Mouse (Mus musculus) forebrain, embryonic 11.5 days (tissue): ENCODE measurements around the gene Wwc2. TPM values are rescaled to one million over a fixed set of nuclear protein-coding genes. Genes with fewer than 3 reads are reported as not detected.

Experiments
- ATAC-seq: fragments of 200-750 bp; cut with Nextera tagmentation; replicated peaks from 2 replicates; pipeline ENCODE4 v1.8.0; 2017; ENCODE audit warnings: moderate TSS enrichment; ENCODE audit not compliant: low FRiP score
- DNase-seq: peaks from one replicate; pipeline ENCODE4 v3.0.0-alpha.2; 2017; ENCODE audit warnings: low spot score
- H3K27ac ChIP-seq: fragments of 300-500 bp; sonication (generic); 2 replicates; pipeline ENCODE4 v1.5.1; 2014; ENCODE audit warnings: low read depth, low read length
- H3K27me3 ChIP-seq: fragments of 300-500 bp; sonication (generic); 2 replicates; pipeline ENCODE4 v1.6.1; 2014; ENCODE audit warnings: mild to moderate bottlenecking, low read length, mixed read lengths; ENCODE audit not compliant: control insufficient read depth, insufficient read depth
- H3K36me3 ChIP-seq: fragments of 300-500 bp; sonication (generic); 2 replicates; pipeline ENCODE4 v1.6.1; 2014; ENCODE audit warnings: mild to moderate bottlenecking, low read length, moderate library complexity, mixed read lengths; ENCODE audit not compliant: control insufficient read depth, insufficient read depth
- H3K4me1 ChIP-seq: fragments of 300-500 bp; sonication (generic); replicated peaks from 2 replicates; pipeline ENCODE4 v1.6.1; 2014; ENCODE audit warnings: low read length, mixed read lengths; ENCODE audit not compliant: control insufficient read depth, insufficient read depth
- H3K4me2 ChIP-seq: fragments of 300-500 bp; sonication (generic); 2 replicates; pipeline ENCODE4 v1.6.1; 2014; ENCODE audit warnings: low read depth, mild to moderate bottlenecking, low read length, moderate library complexity, mixed read lengths; ENCODE audit not compliant: severe bottlenecking
- H3K4me3 ChIP-seq: fragments of 300-500 bp; sonication (generic); 2 replicates; pipeline ENCODE4 v1.5.1; 2014; ENCODE audit warnings: low read depth, low read length
- H3K9ac ChIP-seq: fragments of 300-500 bp; sonication (generic); 2 replicates; pipeline ENCODE4 v1.6.1; 2014; ENCODE audit warnings: low read length
- H3K9me3 ChIP-seq: fragments of 300-500 bp; sonication (generic); 2 replicates; pipeline ENCODE4 v1.6.1; 2016; ENCODE audit warnings: low read length, mixed read lengths; ENCODE audit not compliant: control insufficient read depth
- WGBS: fragments of 180-500 bp; shearing (Covaris S2); extraction: QIAGEN DNeasy Blood & Tissue Kit; methylation state at CpG from one replicate; pipeline ENCODE4 v1.1.7; 2014; 5-methylcytosine and 5-hydroxymethylcytosine counted together
- polyA plus RNA-seq: library from polyadenylated mRNA; unstranded; fragments of >200 nt; fragmentation: Nextera tagmentation; extraction: Ambion mirVana; gene quantifications from 2 replicates; pipeline ENCODE4 v1.2.1, GENCODE M21; 2014

Gene Wwc2
- polyA plus RNA-seq, 1 experiment from 2014 or later = 9.4 TPM

DNA sequence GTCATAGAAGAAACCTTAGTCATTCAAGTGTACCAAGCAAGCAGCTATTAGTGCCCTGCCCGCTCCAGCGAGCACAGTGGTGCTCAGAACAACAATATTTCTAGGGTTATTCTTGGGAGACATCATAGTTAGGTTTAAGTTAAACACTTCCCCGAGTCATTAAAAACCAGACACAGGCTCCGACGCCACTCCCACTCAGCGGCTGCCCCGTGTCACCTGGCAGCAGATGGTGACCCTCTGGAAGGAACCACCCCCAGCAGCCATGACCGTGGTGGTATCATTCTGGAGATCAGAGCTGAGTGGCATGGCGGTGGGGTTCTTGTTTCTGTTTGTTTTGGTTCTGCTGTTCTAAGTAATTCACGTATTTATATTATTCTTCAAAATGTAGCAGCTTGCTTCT, 5.1 kb downstream of the Wwc2 start:
- Histone ChIP-seq H3K36me3 (no peaks in the 10 kb centered on the region), H3K27me3 (no peaks in the 10 kb centered on the region), H3K4me3 (no peak overlapping the region), H3K4me2 (no peak overlapping the region), H3K9me3 (no peaks in the 10 kb centered on the region), H3K27ac (peak overlapping the region; percentile 28; the same call in 1 of the 2 replicates), H3K9ac (no peak overlapping the region), H3K4me1 (peaks cover 4% of the 10 kb centered on the region; the same call in 1 of the 2 replicates)
- ATAC-seq = no peak
- WGBS = 60% methylated on average over 10 of the region's 10 CpGs
- peak; percentile 58 for DNase-seq

DNA sequence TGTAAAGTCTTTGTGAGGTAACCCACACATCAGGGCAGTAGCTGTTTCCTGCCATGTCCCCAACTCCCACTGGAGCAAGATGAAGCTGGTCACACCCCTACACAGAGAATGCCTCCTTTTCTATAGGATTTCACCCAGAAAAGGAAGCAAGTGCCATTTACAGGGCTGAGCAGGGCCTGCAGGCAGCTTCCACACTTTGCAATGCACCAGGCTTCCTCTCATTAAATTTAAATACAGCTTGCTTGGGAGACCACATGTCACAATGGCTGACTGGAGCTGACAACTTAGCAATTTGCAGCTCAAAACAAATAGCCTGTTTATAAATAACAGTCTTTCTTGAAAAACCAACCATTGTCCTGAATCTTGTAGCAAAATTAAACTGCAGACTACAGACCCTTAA, 5.5 kb downstream of the Wwc2 start:
- DNase-seq (no peak), ATAC-seq (peak; percentile 8; the same call in 1 of the 2 replicates)
- H3K36me3 ChIP-seq = no peaks in the 10 kb centered on the region
- H3K27me3 ChIP-seq = no peaks in the 10 kb centered on the region
- peaks cover 4% of the 10 kb centered on the region; the same call in 1 of the 2 replicates for H3K4me1 ChIP-seq
- H3K27ac ChIP-seq = peak overlapping the region; percentile 28; the same call in 1 of the 2 replicates
- no peak overlapping the region for H3K9ac ChIP-seq
- no peak overlapping the region for H3K4me3 ChIP-seq
- H3K4me2 ChIP-seq = no peak overlapping the region
- H3K9me3 ChIP-seq = no peaks in the 10 kb centered on the region

- no peaks in the 10 kb centered on the region for H3K27me3 ChIP-seq
- no peak overlapping the region for H3K4me3 ChIP-seq
- H3K4me1 ChIP-seq = peaks cover 4% of the 10 kb centered on the region; the same call in 1 of the 2 replicates
- no peak for ATAC-seq
- H3K4me2 ChIP-seq = no peak overlapping the region
- no peaks in the 10 kb centered on the region; the same call in 1 of the 2 replicates for H3K36me3 ChIP-seq
- no peak for DNase-seq
- no peak overlapping the region for H3K9ac ChIP-seq
- H3K27ac ChIP-seq = no peak overlapping the region
- 87% methylated on average over 6 of the region's 6 CpGs for WGBS
- no peaks in the 10 kb centered on the region for H3K9me3 ChIP-seq
These were observed 9.6 kb downstream of the Wwc2 start for GRCm38 (mm10) chr8:47981075-47981474.

DNA sequence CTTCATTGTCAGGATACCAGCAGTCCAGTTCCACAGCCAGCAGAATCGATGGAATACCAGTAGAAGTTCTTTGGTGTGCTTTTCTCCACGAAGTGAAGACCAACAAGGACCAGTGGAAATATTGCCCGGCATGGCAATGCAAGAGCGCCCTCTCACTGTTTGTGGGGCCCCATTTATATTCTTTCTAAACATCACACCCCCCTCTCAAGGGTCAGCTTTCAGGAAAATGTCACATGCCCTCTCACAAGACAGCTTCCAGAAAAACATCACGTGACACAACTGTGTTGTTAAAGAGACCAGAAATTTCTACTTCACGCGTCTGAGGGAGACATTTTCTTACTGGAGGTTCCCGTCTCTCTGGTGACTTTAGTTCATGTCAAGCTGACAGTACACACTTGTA, 10.8 kb downstream of the Wwc2 start:
- ATAC-seq (no peak), DNase-seq (no peak)
- H3K27ac ChIP-seq = no peak overlapping the region
- no peaks in the 10 kb centered on the region; the same call in 1 of the 2 replicates for H3K4me1 ChIP-seq
- WGBS = 92% methylated on average over 8 of the region's 8 CpGs
- no peak overlapping the region for H3K4me3 ChIP-seq
- H3K4me2 ChIP-seq = no peak overlapping the region
- H3K9me3 ChIP-seq = no peaks in the 10 kb centered on the region
- H3K9ac ChIP-seq = no peak overlapping the region
- H3K36me3 ChIP-seq = no peaks in the 10 kb centered on the region; the same call in 1 of the 2 replicates
- H3K27me3 ChIP-seq = no peaks in the 10 kb centered on the region

- Histone ChIP-seq H3K27ac (no peak overlapping the region), H3K9ac (no peak overlapping the region), H3K9me3 (no peaks in the 10 kb centered on the region), H3K4me2 (no peak overlapping the region), H3K4me1 (peaks cover 10% of the 10 kb centered on the region; the same call in 1 of the 2 replicates), H3K36me3 (no peaks in the 10 kb centered on the region; the same call in 1 of the 2 replicates), H3K27me3 (no peaks in the 10 kb centered on the region), H3K4me3 (no peak overlapping the region)
- no peak for ATAC-seq
- DNase-seq = no peak
- WGBS = 82% methylated on average over 6 of the region's 6 CpGs
These were observed 12.0 kb downstream of the Wwc2 start for GRCm38 (mm10) chr8:47978755-47979154.

DNA sequence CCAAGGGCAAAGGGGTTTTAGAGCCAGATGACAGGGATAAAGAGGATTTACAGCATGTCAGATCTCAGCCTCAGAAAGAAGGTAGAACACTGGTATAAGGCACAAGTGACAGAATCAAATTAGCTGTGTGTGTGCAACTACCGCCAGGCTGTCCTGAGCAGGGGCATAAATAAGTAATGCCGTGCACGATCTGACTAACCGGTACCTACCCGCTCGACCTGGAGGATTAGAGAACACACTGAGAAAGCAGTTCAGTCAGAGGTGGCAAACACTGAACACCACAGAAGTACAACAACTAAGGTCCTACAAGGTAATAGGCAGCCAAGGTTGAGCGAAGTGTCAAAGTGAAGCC, 15.8 kb downstream of the Wwc2 start:
- no peak for DNase-seq
- Histone ChIP-seq H3K4me2 (peak overlapping the region; percentile 77), H3K4me3 (peak overlapping the region; percentile 32), H3K4me1 (peaks cover 10% of the 10 kb centered on the region; the same call in 1 of the 2 replicates), H3K9me3 (no peaks in the 10 kb centered on the region), H3K27ac (peak overlapping the region; percentile 66; the same call in 1 of the 2 replicates), H3K36me3 (no peaks in the 10 kb centered on the region; the same call in 1 of the 2 replicates), H3K27me3 (no peaks in the 10 kb centered on the region), H3K9ac (peak overlapping the region; percentile 44)
- 31% methylated on average over 7 of the region's 7 CpGs for WGBS
- no peak; the same call in none of the 2 replicates for ATAC-seq

DNA sequence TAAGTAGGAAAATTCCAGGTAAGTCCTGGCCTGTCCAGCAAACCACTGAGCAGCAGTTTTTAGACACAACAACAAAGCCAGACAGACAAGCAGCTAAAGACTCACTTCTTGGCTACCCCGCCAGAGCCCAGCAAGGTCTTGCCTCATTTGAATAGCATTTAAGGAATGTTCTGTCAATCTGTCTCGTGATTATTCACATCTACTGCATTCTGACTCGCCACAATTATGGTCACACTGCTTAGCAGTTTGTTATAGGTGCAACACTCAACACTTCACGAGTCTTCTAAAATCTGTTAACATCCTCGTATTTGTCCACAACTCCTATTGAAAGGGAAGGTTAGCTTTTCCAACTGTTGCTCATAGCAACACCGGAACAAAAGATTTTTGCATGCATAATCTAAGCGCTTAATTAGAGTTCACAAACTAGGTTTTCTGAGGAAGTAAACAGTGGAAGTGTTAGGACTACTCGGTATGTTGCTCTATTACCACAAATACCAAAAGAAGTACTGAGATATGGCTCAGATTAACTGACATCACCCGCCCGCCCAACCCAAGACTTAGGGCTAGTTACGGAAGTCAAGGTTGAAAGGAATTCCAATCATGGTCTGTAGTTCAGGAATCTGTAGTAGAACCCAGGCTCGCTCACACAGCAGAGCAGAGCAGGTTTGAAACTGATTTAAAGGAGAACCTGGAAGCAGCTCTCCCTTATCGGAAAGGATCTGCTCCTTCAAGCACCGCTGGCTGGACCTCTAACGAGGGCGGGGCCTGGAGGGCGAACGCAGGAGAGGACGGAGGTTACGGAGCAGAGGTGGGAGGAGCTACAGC, 16.4 kb downstream of the Wwc2 start:
- ATAC-seq = peak; percentile 77
- no peaks in the 10 kb centered on the region for H3K27me3 ChIP-seq
- H3K4me1 ChIP-seq = peaks cover 10% of the 10 kb centered on the region; the same call in 1 of the 2 replicates
- no peaks in the 10 kb centered on the region for H3K9me3 ChIP-seq
- H3K4me3 ChIP-seq = peak overlapping the region; percentile 32
- peak overlapping the region; percentile 66; the same call in 1 of the 2 replicates for H3K27ac ChIP-seq
- DNase-seq = peak; percentile 71
- peak overlapping the region; percentile 44 for H3K9ac ChIP-seq
- H3K36me3 ChIP-seq = no peaks in the 10 kb centered on the region; the same call in 1 of the 2 replicates
- H3K4me2 ChIP-seq = peak overlapping the region; percentile 77
- WGBS = 10% methylated on average over 20 of the region's 20 CpGs

GRCm38 (mm10) chr8:47971121-47971520, 19.6 kb downstream of the Wwc2 start:
- peaks cover 10% of the 10 kb centered on the region; the same call in 1 of the 2 replicates for H3K4me1 ChIP-seq
- no peak overlapping the region for H3K27ac ChIP-seq
- no peaks in the 10 kb centered on the region for H3K36me3 ChIP-seq
- ATAC-seq (no peak), DNase-seq (no peak)
- H3K9ac ChIP-seq = no peak overlapping the region
- no peaks in the 10 kb centered on the region for H3K9me3 ChIP-seq
- 95% methylated on average over 2 of the region's 2 CpGs for WGBS
- no peaks in the 10 kb centered on the region for H3K27me3 ChIP-seq
- H3K4me2 ChIP-seq = no peak overlapping the region
- H3K4me3 ChIP-seq = no peak overlapping the region
